Mouse (Mus musculus) lung, postnatal 0 days (tissue): Measurements from ENCODE around the gene Ankrd36.

Experiments
- CTCF ChIP-seq: IDR thresholded peaks from 2 replicates; pipeline ENCODE4 v1.5.1; 2016; ENCODE audit warnings: antibody characterized with exemption, mild to moderate bottlenecking
- EP300 ChIP-seq: IDR thresholded peaks from 2 replicates; pipeline ENCODE4 v1.6.1; 2016; ENCODE audit warnings: antibody characterized with exemption, mild to moderate bottlenecking, control low read depth

DNA sequence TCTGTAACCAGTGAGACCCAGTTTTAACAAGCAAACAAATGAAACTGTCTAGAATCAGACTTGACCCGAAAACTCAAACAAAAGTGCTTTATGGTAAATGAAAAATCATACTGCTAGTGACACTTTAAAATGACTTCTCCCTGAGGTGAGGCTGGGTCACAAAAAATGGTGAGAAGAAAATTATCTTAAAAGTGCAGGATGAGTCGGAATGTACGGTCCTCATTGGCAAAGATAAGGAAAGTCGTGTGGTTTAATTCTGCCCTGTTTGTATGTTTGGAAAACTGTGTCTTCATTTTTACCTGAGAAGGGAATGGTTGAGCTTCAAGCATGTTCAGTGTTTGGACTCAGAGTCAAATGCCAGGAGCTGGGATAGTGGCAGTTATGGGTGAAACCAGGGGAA is 2.4 kb downstream of the Ankrd36 start:
- TF ChIP-seq EP300 (no peak), CTCF (no peak)
